Mouse (Mus musculus) neural tube, embryonic 14.5 days (tissue): ENCODE results near the gene Vmn1r189. TPM values are rescaled to one million over a fixed set of nuclear protein-coding genes. Genes with fewer than 3 reads are reported as not detected.
A peak's percentile ranks its signal among the peaks of the same experiment; 100 is the strongest.
"Not testable (repeated sequence)": the region's sequence is repeated elsewhere in the genome, so short reads cannot be mapped to it uniquely, and the experiment has no call there.

ENCODE experiments used
- ATAC-seq: fragments of 200-750 bp; cut with Nextera tagmentation; 2 replicates; pipeline ENCODE4 v1.8.0; 2017; ENCODE audit warnings: low read depth, mild to moderate bottlenecking, moderate TSS enrichment, moderate library complexity
- H3K27ac ChIP-seq: fragments of 300-500 bp; sonication (generic); 2 replicates; pipeline ENCODE4 v1.5.1; 2014; ENCODE audit warnings: low read depth, mild to moderate bottlenecking, control low read depth, low read length, moderate library complexity, mixed read lengths
- H3K27me3 ChIP-seq: fragments of 300-500 bp; sonication (generic); 2 replicates; pipeline ENCODE4 v1.6.1; 2014; ENCODE audit warnings: low read length; ENCODE audit not compliant: control insufficient read depth, insufficient read depth
- H3K36me3 ChIP-seq: fragments of 300-500 bp; sonication (generic); 2 replicates; pipeline ENCODE4 v1.6.1; 2014; ENCODE audit warnings: low read length, mixed read lengths; ENCODE audit not compliant: control insufficient read depth, insufficient read depth
- H3K4me1 ChIP-seq: fragments of 300-500 bp; sonication (generic); 2 replicates; pipeline ENCODE4 v1.6.1; 2014; ENCODE audit warnings: low read length; ENCODE audit not compliant: control insufficient read depth, insufficient read depth
- H3K4me2 ChIP-seq: fragments of 300-500 bp; sonication (generic); 2 replicates; pipeline ENCODE4 v1.6.1; 2014; ENCODE audit warnings: mild to moderate bottlenecking, low read depth, low read length, control low read depth
- H3K4me3 ChIP-seq: fragments of 300-500 bp; sonication (generic); 2 replicates; pipeline ENCODE4 v1.5.1; 2014; ENCODE audit warnings: low read depth, low read length, control low read depth, mixed read lengths
- H3K9ac ChIP-seq: fragments of 300-500 bp; sonication (generic); replicated peaks from 2 replicates; pipeline ENCODE4 v1.6.1; 2014; ENCODE audit warnings: low read depth, mild to moderate bottlenecking, control low read depth, low read length, mixed read lengths
- H3K9me3 ChIP-seq: fragments of 300-500 bp; sonication (generic); 2 replicates; pipeline ENCODE4 v1.6.1; 2016; ENCODE audit warnings: low read length; ENCODE audit not compliant: control insufficient read depth
- WGBS: fragments of 180-500 bp; shearing (Covaris S2); extraction: QIAGEN DNeasy Blood & Tissue Kit; methylation state at CpG from one replicate; pipeline ENCODE4 v1.1.7; 2014; 5-methylcytosine and 5-hydroxymethylcytosine counted together
- polyA plus RNA-seq: library from polyadenylated mRNA; unstranded; fragments of >200 nt; fragmentation: Nextera tagmentation; extraction: Ambion mirVana; gene quantifications from 2 replicates; pipeline ENCODE4 v1.2.1, GENCODE M21; 2014

Vmn1r189 gene
- polyA plus RNA-seq: not detected in 2 replicates

- not testable (repeated sequence) for H3K9me3 ChIP-seq, H3K9ac ChIP-seq, ATAC-seq, H3K4me3 ChIP-seq, H3K36me3 ChIP-seq, H3K27me3 ChIP-seq, H3K27ac ChIP-seq, H3K4me2 ChIP-seq, H3K4me1 ChIP-seq
- WGBS: 100% methylated on average over 1 of the region's 2 CpGs
These were observed at the start of gene Vmn1r189 for GRCm38 (mm10) chr13:22105724-22106123. Gene Vmn1r189, minus strand, starts transcription at chr13:22105824.

- WGBS: 72% methylated on average over 5 of the region's 5 CpGs
- peak; percentile 34 for ATAC-seq
These were observed 31.1 kb upstream of the Vmn1r189 start for GRCm38 (mm10) chr13:22136495-22137293.

GRCm38 (mm10) chr13:22084140-22084539 lies 21.5 kb downstream of the Vmn1r189 start, which contains the start of gene Vmn1r188:
Gene Vmn1r188, plus strand, starts transcription at chr13:22084440.
- not testable (repeated sequence) for H3K4me2 ChIP-seq, H3K9ac ChIP-seq, H3K4me3 ChIP-seq, ATAC-seq, H3K27ac ChIP-seq, H3K27me3 ChIP-seq, H3K4me1 ChIP-seq, H3K9me3 ChIP-seq, H3K36me3 ChIP-seq
- 88% methylated on average over 1 of the region's 1 CpGs for WGBS

More at GRCm38 (mm10) chr13:22136495-22137293, 31.1 kb upstream of the Vmn1r189 start:
- H3K9ac ChIP-seq, H3K4me3 ChIP-seq, H3K4me1 ChIP-seq, H3K27ac ChIP-seq, H3K27me3 ChIP-seq, H3K9me3 ChIP-seq, H3K36me3 ChIP-seq, H3K4me2 ChIP-seq: not testable (repeated sequence)

- no peaks in the 10 kb centered on the region for H3K9me3 ChIP-seq
- WGBS: 69% methylated on average over 1 of the region's 1 CpGs
- no peaks in the 10 kb centered on the region for H3K4me1 ChIP-seq
- H3K27me3 ChIP-seq: no peaks in the 10 kb centered on the region
- no peak for ATAC-seq
- no peaks in the 10 kb centered on the region for H3K36me3 ChIP-seq
- no peak overlapping the region for H3K4me3 ChIP-seq
- H3K9ac ChIP-seq: no peak overlapping the region
- H3K4me2 ChIP-seq: no peak overlapping the region
- no peak overlapping the region for H3K27ac ChIP-seq
These were observed 42.2 kb downstream of the Vmn1r189 start for GRCm38 (mm10) chr13:22063468-22063867.

- Histone ChIP-seq H3K4me1 (no peaks in the 10 kb centered on the region), H3K4me3 (no peak overlapping the region), H3K4me2 (no peak overlapping the region), H3K9me3 (no peaks in the 10 kb centered on the region), H3K36me3 (no peaks in the 10 kb centered on the region), H3K27me3 (no peaks in the 10 kb centered on the region), H3K27ac (no peak overlapping the region), H3K9ac (no peak overlapping the region)
- no peak for ATAC-seq
- WGBS: 85% methylated on average over 1 of the region's 1 CpGs
These were observed 44.2 kb downstream of the Vmn1r189 start for GRCm38 (mm10) chr13:22061422-22061821.

GRCm38 (mm10) chr13:22053754-22054153 lies 51.9 kb downstream of the Vmn1r189 start:
- H3K36me3 ChIP-seq: no peaks in the 10 kb centered on the region
- H3K4me3 ChIP-seq: no peak overlapping the region
- no peaks in the 10 kb centered on the region for H3K27me3 ChIP-seq
- no peak for ATAC-seq
- no peaks in the 10 kb centered on the region for H3K9me3 ChIP-seq
- H3K4me1 ChIP-seq: 0 out of 2 replicates have a peak, but pooled peaks cover 3% of the 10 kb centered on the region
- no peak overlapping the region for H3K4me2 ChIP-seq
- WGBS: 94% methylated on average over 1 of the region's 1 CpGs
- H3K27ac ChIP-seq: no peak overlapping the region
- H3K9ac ChIP-seq: no peak overlapping the region

GRCm38 (mm10) chr13:22051523-22051859 lies 54.1 kb downstream of the Vmn1r189 start:
- H3K9me3 ChIP-seq: no peaks in the 10 kb centered on the region
- ATAC-seq: peak; percentile 54

GRCm38 (mm10) chr13:22050591-22051522 lies 54.8 kb downstream of the Vmn1r189 start:
- WGBS: under 1% methylated on average over 52 of the region's 52 CpGs
- Histone ChIP-seq H3K9ac (peak overlapping the region; percentile 53; the same call in 1 of the 2 replicates), H3K36me3 (no peaks in the 10 kb centered on the region), H3K27me3 (no peaks in the 10 kb centered on the region), H3K27ac (peak overlapping the region; percentile 83), H3K4me1 (0 out of 2 replicates have a peak, but pooled peaks cover 3% of the 10 kb centered on the region), H3K4me3 (peak overlapping the region; percentile 51), H3K4me2 (peak overlapping the region; percentile 59), H3K9me3 (no peaks in the 10 kb centered on the region)
- ATAC-seq: peak; percentile 97

More at GRCm38 (mm10) chr13:22051523-22051859, 54.1 kb downstream of the Vmn1r189 start:
- H3K27ac ChIP-seq: peak overlapping the region; percentile 83
- H3K9ac ChIP-seq: peak overlapping the region; percentile 53; the same call in 1 of the 2 replicates
- peak overlapping the region; percentile 51 for H3K4me3 ChIP-seq
- WGBS: 18% methylated on average over 5 of the region's 5 CpGs
- H3K4me2 ChIP-seq: peak overlapping the region; percentile 59
- H3K4me1 ChIP-seq: 0 out of 2 replicates have a peak, but pooled peaks cover 3% of the 10 kb centered on the region
- H3K27me3 ChIP-seq: no peaks in the 10 kb centered on the region
- H3K36me3 ChIP-seq: no peaks in the 10 kb centered on the region
